Mouse (Mus musculus) midbrain, embryonic 13.5 days (tissue): ENCODE measurements around the gene Rps21. TPM values are rescaled to one million over a fixed set of nuclear protein-coding genes. Genes with fewer than 3 reads are reported as not detected.
A peak's percentile ranks its signal among the peaks of the same experiment; 100 is the strongest.
"Not testable (repeated sequence)": the region's sequence is repeated elsewhere in the genome, so short reads cannot be mapped to it uniquely, and the experiment has no call there.

ENCODE experiments used
- ATAC-seq: fragments of 200-750 bp; cut with Nextera tagmentation; 2 replicates; pipeline ENCODE4 v1.8.0; 2017; ENCODE audit warnings: mild to moderate bottlenecking, moderate TSS enrichment, moderate library complexity
- H3K27ac ChIP-seq: fragments of 300-500 bp; sonication (generic); 2 replicates; pipeline ENCODE4 v1.5.1; 2015; ENCODE audit warnings: inconsistent platforms, mild to moderate bottlenecking, moderate library complexity
- H3K27me3 ChIP-seq: fragments of 300-500 bp; sonication (generic); 2 replicates; pipeline ENCODE4 v1.6.1; 2015; ENCODE audit warnings: mild to moderate bottlenecking, inconsistent platforms
- H3K36me3 ChIP-seq: fragments of 300-500 bp; sonication (generic); 2 replicates; pipeline ENCODE4 v1.6.1; 2015; ENCODE audit warnings: mild to moderate bottlenecking, inconsistent platforms
- H3K4me1 ChIP-seq: fragments of 300-500 bp; sonication (generic); replicated peaks from 2 replicates; pipeline ENCODE4 v1.6.1; 2015; ENCODE audit warnings: inconsistent platforms
- H3K4me2 ChIP-seq: fragments of 300-500 bp; sonication (generic); replicated peaks from 2 replicates; pipeline ENCODE4 v1.6.1; 2015; ENCODE audit warnings: moderate library complexity, mild to moderate bottlenecking, inconsistent platforms
- H3K4me3 ChIP-seq: fragments of 300-500 bp; sonication (generic); replicated peaks from 2 replicates; pipeline ENCODE4 v1.5.1; 2015; ENCODE audit warnings: mild to moderate bottlenecking, inconsistent platforms
- H3K9ac ChIP-seq: fragments of 300-500 bp; sonication (generic); replicated peaks from 2 replicates; pipeline ENCODE4 v1.6.1; 2015; ENCODE audit warnings: mild to moderate bottlenecking, inconsistent platforms
- H3K9me3 ChIP-seq: fragments of 300-500 bp; sonication (generic); 2 replicates; pipeline ENCODE4 v1.6.1; 2016; ENCODE audit warnings: mild to moderate bottlenecking, inconsistent platforms
- WGBS: fragments of 180-500 bp; shearing (Covaris S2); methylation state at CpG from one replicate; pipeline ENCODE4 v1.1.7; 2015; 5-methylcytosine and 5-hydroxymethylcytosine counted together
- polyA plus RNA-seq: library from polyadenylated mRNA; unstranded; fragments of >200 nt; fragmentation: Nextera tagmentation; extraction: Ambion mirVana; gene quantifications from 2 replicates; pipeline ENCODE4 v1.2.1, GENCODE M21; 2015

Rps21 gene
- polyA plus RNA-seq, 1 experiment from 2014 or later: 448 TPM

GRCm38 (mm10) chr2:180250930-180251611 lies 6.1 kb upstream of the Rps21 start:
- peak; percentile 89 for ATAC-seq
- Histone ChIP-seq H3K9ac (no peak overlapping the region), H3K4me3 (no peak overlapping the region), H3K36me3 (no peaks in the 10 kb centered on the region), H3K4me2 (no peak overlapping the region), H3K4me1 (peaks cover 12% of the 10 kb centered on the region), H3K27ac (no peak overlapping the region), H3K9me3 (no peaks in the 10 kb centered on the region), H3K27me3 (no peaks in the 10 kb centered on the region)
- 28% methylated on average over 11 of the region's 11 CpGs for WGBS

DNA sequence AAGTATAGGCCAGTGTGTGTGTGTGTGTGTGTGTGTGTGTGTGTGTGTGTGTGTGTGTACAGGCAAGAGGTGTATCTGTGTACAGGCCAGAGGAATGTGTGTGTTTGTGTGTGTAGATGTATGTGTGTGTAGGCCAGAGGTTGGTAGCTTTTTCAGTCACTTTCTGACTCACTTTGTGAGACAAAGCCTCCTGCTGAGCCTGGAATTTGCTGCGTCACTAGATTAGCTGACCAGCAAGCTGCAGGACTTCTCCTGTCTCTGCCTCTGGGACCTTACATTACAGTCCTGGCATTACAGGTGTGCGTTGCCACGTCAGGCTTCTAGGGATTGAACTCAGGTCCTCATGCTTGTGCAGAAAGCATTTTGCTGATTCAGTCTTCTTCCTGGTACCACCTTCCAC lies 5.3 kb upstream of the Rps21 start:
- no peaks in the 10 kb centered on the region for H3K9me3 ChIP-seq
- no peak overlapping the region for H3K27ac ChIP-seq
- ATAC-seq: no peak
- no peak overlapping the region for H3K9ac ChIP-seq
- 38% methylated on average over 3 of the region's 3 CpGs for WGBS
- H3K4me3 ChIP-seq: no peak overlapping the region
- peaks cover 16% of the 10 kb centered on the region for H3K4me1 ChIP-seq
- no peaks in the 10 kb centered on the region for H3K27me3 ChIP-seq
- H3K4me2 ChIP-seq: no peak overlapping the region
- no peaks in the 10 kb centered on the region for H3K36me3 ChIP-seq

GRCm38 (mm10) chr2:180254436-180255209 lies 2.6 kb upstream of the Rps21 start:
- Histone ChIP-seq H3K27ac (no peak overlapping the region), H3K36me3 (peaks cover 13% of the 10 kb centered on the region), H3K9me3 (no peaks in the 10 kb centered on the region), H3K27me3 (no peaks in the 10 kb centered on the region), H3K4me3 (no peak overlapping the region), H3K4me1 (peaks cover 29% of the 10 kb centered on the region), H3K4me2 (no peak overlapping the region), H3K9ac (no peak overlapping the region)
- no peak for ATAC-seq
- WGBS: 92% methylated on average over 5 of the region's 5 CpGs

- WGBS: 93% methylated on average over 9 of the region's 9 CpGs
- Histone ChIP-seq H3K4me1 (peaks cover 29% of the 10 kb centered on the region), H3K4me3 (peak overlapping the region; percentile 95), H3K27ac (no peak overlapping the region), H3K9me3 (no peaks in the 10 kb centered on the region), H3K9ac (no peak overlapping the region), H3K36me3 (peaks cover 23% of the 10 kb centered on the region), H3K4me2 (peak overlapping the region; percentile 70), H3K27me3 (no peaks in the 10 kb centered on the region)
- no peak for ATAC-seq
Observed at GRCm38 (mm10) chr2:180255701-180256100, 1.5 kb upstream of the Rps21 start.

DNA sequence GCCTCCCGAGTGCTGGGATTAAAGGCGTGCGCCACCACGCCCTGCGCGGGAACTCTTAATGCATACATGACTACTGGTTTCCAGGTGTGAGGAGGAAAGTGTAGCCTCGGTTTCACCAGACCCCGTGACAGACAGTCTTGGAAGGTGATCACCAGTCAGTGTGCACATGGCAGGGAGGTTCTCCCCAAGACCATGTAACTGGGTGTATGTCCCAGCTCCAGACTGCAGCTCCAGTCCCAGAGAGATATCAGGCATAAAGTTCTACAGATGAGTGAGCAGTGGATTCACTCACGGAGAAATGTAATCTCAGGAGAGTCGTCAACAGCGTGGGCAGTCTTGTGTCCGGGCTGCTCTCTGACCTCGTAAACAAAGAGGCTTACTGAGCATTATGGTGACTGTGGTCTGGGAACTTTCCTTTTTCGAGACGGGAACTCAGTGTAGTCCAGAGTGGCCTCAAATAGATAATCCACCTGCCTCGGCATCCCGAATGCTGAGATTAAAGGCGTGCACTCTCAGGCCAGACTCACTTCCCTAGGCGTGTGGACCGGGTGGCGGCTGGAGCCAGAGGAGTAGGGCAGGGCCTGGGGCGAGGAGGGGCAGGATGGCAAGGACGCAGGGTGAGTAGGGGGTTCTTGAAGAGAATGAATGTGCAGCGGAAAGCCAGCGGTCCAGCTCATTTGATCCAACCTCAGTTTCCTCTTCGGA lies 729 bp upstream of the Rps21 start:
- peaks cover 26% of the 10 kb centered on the region for H3K4me1 ChIP-seq
- H3K36me3 ChIP-seq: peaks cover 31% of the 10 kb centered on the region
- H3K4me3 ChIP-seq: peak overlapping the region; percentile 95
- WGBS: 24% methylated on average over 26 of the region's 26 CpGs
- H3K9me3 ChIP-seq: no peaks in the 10 kb centered on the region
- H3K9ac ChIP-seq: peak overlapping the region; percentile 90
- peak overlapping the region; percentile 95 for H3K27ac ChIP-seq
- H3K4me2 ChIP-seq: peak overlapping the region; percentile 70
- H3K27me3 ChIP-seq: no peaks in the 10 kb centered on the region
- peak; percentile 75 for ATAC-seq

- Histone ChIP-seq H3K4me1 (peaks cover 23% of the 10 kb centered on the region), H3K36me3 (peaks cover 49% of the 10 kb centered on the region), H3K27me3 (no peaks in the 10 kb centered on the region), H3K4me3 (peak overlapping the region; percentile 95), H3K9me3 (no peaks in the 10 kb centered on the region), H3K9ac (peak overlapping the region; percentile 92), H3K27ac (peak overlapping the region; percentile 95; the same call in 1 of the 2 replicates), H3K4me2 (peak overlapping the region; percentile 80)
- no peak for ATAC-seq
- 54% methylated on average over 11 of the region's 11 CpGs for WGBS
Observed at GRCm38 (mm10) chr2:180257963-180258865, 1.0 kb downstream of the Rps21 start.

DNA sequence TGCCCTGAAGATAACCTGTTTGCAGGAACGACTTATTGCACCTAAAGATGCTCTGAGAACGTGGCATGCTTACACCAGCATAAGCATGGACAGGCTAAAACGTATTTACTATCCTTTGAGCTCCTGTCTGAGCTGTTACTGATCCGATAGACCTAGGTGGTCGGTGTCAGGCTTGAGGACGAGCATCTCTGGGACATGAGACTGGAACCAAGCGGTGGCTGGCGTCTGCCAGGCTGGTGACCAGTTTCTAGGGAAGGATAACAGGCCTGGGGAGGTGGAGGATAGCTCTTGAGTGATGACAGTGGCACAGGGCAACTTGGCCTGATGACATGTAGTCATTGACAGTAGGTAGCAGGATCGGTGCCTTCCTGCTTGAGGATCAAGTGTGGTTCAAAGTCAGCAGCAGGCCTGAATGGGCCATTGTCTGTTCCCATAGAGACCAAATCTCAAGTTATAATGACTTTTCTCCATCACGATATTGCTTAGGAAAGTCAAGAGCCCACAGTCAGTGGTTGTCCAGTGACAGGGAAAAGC lies 1.8 kb downstream of the Rps21 start:
- 80% methylated on average over 10 of the region's 10 CpGs for WGBS

GRCm38 (mm10) chr2:180259826-180260609 lies 2.8 kb downstream of the Rps21 start:
- H3K4me2 ChIP-seq, H3K27ac ChIP-seq, H3K27me3 ChIP-seq, H3K9ac ChIP-seq, ATAC-seq, H3K9me3 ChIP-seq, H3K4me3 ChIP-seq: not testable (repeated sequence)
- H3K36me3 ChIP-seq: peaks cover 63% of the 10 kb centered on the region
- H3K4me1 ChIP-seq: peaks cover 23% of the 10 kb centered on the region
- 73% methylated on average over 17 of the region's 17 CpGs for WGBS

More for the DNA sequence above, 1.8 kb downstream of the Rps21 start:
- H3K9ac ChIP-seq, H3K27me3 ChIP-seq, ATAC-seq, H3K27ac ChIP-seq, H3K4me2 ChIP-seq, H3K9me3 ChIP-seq, H3K4me3 ChIP-seq: not testable (repeated sequence)
- H3K4me1 ChIP-seq: peaks cover 23% of the 10 kb centered on the region
- peaks cover 57% of the 10 kb centered on the region for H3K36me3 ChIP-seq

GRCm38 (mm10) chr2:180260610-180261480 lies 3.7 kb downstream of the Rps21 start:
- no peak overlapping the region for H3K4me2 ChIP-seq
- H3K36me3 ChIP-seq: peaks cover 64% of the 10 kb centered on the region
- 65% methylated on average over 8 of the region's 8 CpGs for WGBS

GRCm38 (mm10) chr2:180261901-180262300 lies 4.7 kb downstream of the Rps21 start:
- H3K27me3 ChIP-seq: no peaks in the 10 kb centered on the region
- H3K36me3 ChIP-seq: peaks cover 74% of the 10 kb centered on the region
- ATAC-seq: no peak
- no peaks in the 10 kb centered on the region for H3K9me3 ChIP-seq
- no peak overlapping the region for H3K4me2 ChIP-seq
- H3K4me1 ChIP-seq: peaks cover 13% of the 10 kb centered on the region
- no peak overlapping the region for H3K27ac ChIP-seq
- H3K4me3 ChIP-seq: no peak overlapping the region
- no peak overlapping the region for H3K9ac ChIP-seq
- WGBS: 91% methylated on average over 7 of the region's 7 CpGs

More at GRCm38 (mm10) chr2:180260610-180261480, 3.7 kb downstream of the Rps21 start:
- Histone ChIP-seq H3K9ac (no peak overlapping the region), H3K4me1 (peaks cover 20% of the 10 kb centered on the region), H3K27me3 (no peaks in the 10 kb centered on the region), H3K4me3 (no peak overlapping the region), H3K27ac (no peak overlapping the region), H3K9me3 (no peaks in the 10 kb centered on the region)
- ATAC-seq: no peak
